Mouse (Mus musculus): ENCODE data around the gene 4930404N11Rik. TPM values are rescaled to one million over a fixed set of nuclear protein-coding genes. Genes with fewer than 3 reads are reported as not detected.

4930404N11Rik gene
- total RNA-seq (2021) = 1 to 10 TPM; 1.6 to 2.0 TPM
- long read RNA-seq, partial matches to known transcripts = 0 of 2 reads
- long read RNA-seq, other reads (novel, unspliced or antisense) = 2 of 2 reads

DNA sequence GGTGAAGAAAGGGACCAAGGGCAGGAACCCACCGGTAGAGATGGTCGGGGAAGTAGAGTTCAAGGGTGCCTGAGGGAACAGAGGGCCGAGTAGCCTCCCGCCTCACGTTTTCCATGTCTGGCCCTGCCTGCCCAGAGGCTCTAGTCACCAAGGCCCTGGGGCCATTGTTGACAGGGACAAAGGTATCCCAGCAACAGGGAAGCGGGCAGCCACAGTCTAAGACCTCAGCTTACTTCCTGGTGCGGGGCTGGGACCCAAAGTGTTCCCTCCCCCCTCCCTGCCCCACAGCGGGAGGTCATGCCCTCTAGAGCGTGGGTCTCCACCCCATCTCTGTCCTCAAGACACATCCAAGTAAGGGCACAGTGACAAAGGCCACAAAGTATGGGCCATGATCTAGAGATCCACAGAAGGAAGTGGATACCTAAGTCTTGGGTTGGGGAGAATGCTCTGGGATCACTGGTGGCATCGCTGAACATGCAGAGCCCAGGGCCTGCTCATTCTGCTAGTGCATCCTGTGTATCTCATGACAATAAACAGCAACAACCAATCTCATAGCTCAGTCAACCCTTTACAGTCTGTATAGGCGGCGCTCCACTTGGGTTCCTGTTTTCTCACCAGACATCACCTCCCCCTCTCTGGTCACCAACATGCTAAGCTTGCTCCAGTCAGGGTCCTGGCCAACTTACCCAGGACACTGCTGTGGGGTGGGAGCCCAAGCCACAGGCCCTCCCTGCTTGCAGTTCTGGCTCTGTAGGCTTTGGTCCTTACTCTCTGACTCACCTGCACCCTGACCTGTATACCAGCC, at the start of gene 4930404N11Rik:
4930404N11Rik (minus strand) TSS at position 145 of the 805 bp plus-strand sequence.
- no peak for DNase-seq (ENCODE audit: low spot score in 2 of 2)

DNA sequence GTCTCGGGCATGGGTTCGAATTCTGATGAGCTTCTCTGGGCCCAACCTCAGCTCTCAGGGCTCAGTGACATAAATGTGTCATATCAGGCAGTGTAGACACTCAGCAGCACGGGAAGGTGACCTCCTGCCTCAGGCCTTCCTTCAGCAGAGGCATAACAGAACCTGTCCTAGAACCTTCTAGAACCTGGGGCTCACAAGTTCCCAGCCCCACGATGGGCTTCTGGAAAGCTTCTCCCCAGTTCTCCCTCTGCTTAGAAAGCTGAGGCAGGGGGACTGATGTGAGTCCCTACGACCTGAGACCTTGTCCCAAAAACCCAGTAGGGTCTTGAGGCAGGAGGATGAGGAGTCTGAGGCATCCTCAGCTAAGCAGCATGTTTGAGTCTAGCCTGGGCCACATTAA, 49.5 kb upstream of the 4930404N11Rik start:
- DNase-seq (ENCODE audit: low spot score in 2 of 2) = no peak

DNA sequence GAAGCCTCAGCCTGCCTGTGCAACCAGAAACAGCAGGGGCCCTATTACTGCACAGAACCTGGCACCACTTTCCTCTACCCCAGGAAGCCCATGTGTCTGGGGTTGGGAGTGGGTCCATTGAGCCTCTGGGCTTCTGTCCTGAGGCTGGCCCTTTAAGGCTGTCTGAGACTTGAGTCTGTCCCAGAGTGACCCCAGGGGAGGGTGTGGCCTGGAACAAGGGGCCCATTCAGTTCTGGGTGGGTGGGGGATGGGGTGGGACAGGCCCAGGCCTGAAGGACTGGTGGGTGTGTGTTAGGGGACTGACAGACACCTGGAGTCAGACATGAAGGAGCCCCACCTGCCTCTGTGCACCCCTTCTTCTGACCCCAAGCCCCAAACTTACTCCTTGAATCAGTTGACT, 49.1 kb upstream of the 4930404N11Rik start:
- DNase-seq (ENCODE audit: low spot score in 2 of 2) = no peak

DNA sequence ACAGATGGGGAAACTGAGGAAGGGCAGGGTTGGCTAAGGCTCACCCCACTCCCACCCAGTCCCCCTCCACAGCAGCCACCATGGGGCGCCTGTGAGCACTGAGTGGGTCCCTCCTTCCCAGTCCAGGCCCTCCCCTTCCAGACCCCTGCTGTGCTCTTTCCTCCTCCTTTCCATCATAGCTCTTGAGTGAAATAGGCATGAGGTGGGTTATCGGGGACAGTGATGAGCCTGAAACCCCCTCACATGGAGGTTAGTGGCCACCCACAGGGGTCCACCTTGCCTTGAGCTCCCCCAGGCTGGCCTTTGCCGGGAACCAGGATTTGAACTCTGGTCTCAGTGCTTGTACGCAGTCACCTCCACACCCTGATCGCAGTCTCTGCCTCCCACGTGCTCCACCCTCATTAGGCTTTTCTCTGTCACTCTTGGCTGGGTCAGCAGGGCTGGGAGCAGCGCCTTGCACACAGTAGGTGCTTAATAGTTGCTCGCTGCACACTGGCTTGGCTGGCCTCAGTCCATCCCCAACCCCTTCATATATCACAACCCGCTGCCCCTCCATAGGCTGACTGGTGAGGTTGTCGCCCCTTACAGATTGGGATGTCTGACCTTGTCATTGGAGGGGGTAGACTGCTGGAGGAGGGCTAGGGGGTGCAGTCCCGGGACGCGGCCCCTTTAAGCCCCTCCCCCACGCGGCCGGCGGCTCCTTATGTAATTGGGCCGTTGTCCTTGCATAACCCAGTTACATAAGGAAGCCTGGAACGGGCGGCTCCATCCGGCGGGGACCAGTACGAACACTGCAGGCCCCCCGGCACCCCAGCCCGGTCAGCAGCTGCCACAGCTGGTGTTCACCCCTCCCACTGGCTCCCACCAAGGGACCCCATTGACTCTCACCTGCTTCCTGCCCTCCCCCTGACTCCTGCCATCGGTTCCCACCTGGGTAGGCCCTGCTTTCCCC, 48.0 kb upstream of the 4930404N11Rik start:
- peak; percentile 73 to 86 for DNase-seq (ENCODE audit: low spot score in 2 of 2)

DNA sequence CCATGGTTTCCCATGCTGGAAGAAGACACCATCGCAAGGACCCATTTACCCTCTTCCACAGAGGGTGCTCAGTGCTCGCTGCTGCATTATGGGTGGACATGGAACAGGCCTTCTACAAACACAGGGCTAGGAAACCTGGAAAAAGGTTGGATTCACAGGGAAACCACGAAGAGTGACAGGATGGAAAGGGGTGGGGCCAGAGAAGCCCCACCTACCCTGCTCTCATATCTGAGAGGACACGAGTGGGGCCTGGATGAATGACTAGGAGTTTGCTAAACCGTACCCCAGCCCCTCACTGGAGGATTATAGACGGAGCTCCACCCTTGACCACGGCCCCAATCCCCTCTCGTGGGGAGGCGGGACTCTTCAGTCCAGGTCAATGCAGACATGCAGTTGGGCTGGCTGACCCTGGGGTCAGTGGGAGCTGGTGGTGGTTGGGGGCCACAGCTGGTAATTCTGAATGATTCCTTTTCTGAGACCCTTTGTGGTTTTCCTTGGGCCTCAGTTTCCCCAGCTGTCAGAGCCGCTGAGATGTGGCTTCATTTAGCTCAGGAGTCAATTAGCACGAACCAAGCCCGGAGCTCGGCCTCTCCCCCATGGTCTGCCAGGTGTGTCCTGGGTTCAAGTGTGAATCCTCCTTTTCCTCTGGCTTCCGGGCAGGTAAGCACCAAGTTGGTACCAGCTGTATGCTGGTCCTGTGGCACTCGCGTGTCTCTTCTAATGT, 47.1 kb upstream of the 4930404N11Rik start:
- no peak for DNase-seq (ENCODE audit: low spot score in 2 of 2)

DNA sequence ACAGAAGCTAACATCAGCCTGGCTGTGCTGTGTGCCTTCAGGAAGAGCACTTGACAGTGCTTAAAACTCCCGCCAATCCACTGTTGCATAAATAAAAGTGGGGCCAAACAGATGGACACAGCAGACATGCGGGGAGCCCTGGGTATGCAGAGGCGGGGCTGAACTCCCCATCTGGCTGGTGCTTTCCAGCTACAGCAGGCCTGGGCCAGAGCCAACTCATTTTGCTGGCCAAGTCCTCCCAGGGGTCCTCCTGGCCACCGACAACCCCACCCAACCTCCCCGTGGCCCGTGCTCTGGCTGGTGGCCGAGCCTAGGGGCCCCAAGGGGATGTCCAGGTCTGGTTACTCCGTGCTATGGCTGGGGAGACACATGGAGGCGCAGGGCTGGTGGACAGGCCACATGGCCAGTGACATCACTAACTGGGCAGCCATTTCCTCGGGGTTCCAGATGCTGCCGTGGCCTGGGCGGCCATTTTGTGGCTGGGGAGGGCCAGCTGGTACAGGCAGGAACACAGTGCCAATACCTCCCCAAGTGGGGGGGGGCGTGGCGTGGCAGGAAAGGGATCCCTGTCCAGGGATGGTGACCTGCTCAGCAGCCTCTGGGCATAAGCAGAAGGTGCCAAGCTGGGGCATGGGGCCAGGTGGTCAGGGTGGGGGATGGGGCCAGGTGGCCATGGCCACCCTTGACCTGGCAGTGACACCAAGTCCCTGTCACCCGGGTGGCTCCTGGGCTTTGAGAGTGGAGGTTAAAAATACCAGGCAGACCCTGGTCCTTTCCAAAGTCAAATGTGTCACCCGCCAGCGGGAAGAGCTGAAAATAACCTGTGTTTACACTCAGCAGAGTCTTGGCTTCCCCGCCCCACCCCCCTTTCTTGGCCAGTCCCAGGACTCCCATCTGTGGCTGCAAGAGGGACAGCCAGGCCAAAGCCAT, 46.1 kb upstream of the 4930404N11Rik start:
- DNase-seq (ENCODE audit: low spot score in 2 of 2) = peak in 1 of 2 experiments; percentile 71

DNA sequence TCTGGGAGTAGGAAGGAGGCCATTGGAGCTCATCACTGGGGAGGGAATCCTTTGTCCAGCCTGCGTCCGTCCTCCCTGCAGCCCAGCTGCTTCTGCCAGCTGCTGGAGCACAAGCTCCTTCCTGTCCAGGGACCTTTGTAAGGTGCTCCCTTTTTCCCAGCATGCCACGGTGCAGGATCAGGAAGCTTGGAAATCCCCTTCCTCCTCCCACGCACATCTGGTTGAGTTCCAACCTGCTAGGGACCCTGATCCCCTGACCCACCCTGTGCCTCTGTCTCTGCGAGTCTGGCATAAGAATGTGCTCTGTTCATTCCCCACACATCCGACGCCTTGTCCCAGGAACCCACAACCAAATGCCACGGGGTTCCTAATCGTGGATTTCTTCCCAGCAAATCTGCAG, 45.4 kb upstream of the 4930404N11Rik start:
- DNase-seq (ENCODE audit: low spot score in 2 of 2) = no peak

DNA sequence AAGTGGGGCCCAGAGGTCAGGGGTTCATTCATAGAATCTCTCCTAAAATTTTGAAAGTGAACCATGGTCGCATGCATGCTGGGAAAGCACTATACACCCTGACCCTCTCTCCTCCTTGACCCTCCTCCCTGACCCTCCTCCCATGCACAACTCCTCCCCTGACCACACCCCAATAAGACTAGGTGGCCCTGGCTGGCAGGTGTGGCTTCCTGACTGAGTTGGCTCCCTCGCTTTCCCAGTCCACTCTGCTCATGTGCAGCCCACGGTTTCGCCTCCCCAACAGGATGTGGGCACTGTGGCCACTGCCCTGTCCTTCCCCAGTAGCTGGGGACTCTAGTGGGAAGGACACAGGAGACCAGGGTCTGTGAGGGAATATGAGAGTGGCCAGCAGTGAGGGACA, 44.7 kb upstream of the 4930404N11Rik start:
- no peak for DNase-seq (ENCODE audit: low spot score in 2 of 2)

DNA sequence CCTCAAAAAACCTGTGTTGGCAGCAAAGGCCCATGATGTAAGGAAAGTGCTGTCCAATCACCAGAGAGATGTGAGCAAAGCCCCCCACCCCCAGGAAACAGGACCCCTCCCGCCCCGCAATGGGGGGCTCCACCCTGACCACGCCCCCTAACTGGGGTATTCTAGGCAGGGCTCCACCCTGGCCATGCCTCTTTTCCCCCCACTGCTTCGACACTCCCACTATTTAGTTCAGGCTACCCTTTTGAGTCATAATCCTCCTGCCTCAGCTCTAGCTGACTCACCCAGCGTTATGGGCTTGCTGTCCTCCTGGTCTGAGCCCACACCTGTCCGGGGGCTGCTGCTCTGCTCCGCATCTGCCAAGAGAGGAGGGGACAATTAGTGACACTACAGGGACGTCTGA, 43.7 kb upstream of the 4930404N11Rik start:
- DNase-seq (ENCODE audit: low spot score in 2 of 2) = no peak

DNA sequence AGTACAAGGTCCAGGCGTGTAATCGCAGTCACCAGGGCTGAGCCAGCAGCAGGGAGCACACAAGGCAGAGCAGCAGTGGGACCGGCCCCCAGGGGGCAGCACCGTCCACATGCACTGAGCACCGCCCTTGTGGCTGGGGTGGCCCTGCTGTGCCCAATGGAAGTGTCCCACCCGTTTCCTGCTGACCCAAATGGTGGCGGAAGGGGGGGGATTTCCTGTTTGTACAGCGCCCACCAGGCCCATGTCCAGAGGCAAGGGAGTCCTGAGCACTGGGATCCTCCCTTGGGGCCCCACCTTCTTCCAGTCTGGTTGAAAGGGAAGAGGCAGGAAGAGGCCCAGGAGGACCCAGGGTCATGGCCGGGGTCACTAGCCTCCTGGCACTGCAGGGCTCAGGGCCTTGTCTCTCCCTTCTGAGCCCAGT, 43.3 kb upstream of the 4930404N11Rik start:
- peak in 1 of 2 experiments; percentile 73 for DNase-seq (ENCODE audit: low spot score in 2 of 2)

DNA sequence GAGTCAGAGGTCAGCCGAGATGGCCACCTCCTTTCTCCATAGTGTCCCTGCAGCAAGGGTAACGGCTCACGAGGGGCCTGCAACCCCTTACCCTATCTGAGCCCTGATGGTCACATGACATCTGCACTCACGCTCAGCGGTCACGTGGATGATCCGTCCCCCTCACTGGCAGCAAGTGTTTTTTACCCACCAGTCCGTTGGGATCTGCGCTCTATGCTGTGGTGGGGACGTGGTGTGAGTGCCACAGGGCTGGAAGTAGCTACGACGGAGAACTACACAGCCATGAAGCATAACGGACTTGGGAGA, 42.8 kb upstream of the 4930404N11Rik start:
- no peak for DNase-seq (ENCODE audit: low spot score in 2 of 2)

DNA sequence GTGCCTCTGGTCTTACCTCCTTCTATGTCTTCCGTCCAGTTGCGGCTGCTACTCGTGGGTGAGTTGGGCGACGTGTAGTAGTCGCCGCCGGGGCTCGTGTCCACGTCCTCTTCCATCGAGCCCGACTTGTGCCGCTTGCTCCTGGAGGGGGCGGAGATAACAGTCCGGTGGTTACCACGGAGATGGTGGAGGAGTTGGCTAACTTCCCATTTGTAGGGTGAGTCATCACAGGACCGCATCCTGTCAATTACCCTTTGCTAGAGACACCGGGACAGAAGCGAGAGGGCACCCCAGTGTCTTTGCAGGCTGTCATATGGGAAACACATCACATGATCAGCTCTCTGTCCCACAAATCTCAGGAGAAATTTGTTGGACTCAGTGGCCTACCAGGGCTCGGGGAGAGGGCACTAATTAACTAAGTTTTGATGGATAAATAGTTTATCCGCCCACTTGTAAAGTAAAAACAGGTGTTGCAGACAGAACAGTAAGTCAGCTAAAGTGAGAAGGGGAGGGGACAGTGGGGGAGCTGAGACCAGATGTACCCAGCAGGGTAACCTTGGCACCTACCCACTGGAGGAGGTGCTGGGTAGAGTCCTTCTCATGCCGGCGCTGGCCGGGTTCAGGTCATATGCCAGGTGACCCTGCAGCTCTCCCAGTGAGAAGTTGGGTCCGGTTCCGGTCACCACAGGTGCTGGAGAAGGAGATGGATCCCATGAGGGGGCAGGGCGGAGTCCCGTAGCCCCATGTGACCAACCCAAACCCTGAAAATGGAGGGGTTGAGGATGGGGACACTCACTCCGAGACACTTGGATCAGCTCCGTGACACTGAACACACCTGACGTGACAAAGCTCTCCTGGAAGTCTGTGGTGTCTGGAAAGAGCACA, 42.2 kb upstream of the 4930404N11Rik start:
- DNase-seq (ENCODE audit: low spot score in 2 of 2) = peak in 1 of 2 experiments; percentile 80

DNA sequence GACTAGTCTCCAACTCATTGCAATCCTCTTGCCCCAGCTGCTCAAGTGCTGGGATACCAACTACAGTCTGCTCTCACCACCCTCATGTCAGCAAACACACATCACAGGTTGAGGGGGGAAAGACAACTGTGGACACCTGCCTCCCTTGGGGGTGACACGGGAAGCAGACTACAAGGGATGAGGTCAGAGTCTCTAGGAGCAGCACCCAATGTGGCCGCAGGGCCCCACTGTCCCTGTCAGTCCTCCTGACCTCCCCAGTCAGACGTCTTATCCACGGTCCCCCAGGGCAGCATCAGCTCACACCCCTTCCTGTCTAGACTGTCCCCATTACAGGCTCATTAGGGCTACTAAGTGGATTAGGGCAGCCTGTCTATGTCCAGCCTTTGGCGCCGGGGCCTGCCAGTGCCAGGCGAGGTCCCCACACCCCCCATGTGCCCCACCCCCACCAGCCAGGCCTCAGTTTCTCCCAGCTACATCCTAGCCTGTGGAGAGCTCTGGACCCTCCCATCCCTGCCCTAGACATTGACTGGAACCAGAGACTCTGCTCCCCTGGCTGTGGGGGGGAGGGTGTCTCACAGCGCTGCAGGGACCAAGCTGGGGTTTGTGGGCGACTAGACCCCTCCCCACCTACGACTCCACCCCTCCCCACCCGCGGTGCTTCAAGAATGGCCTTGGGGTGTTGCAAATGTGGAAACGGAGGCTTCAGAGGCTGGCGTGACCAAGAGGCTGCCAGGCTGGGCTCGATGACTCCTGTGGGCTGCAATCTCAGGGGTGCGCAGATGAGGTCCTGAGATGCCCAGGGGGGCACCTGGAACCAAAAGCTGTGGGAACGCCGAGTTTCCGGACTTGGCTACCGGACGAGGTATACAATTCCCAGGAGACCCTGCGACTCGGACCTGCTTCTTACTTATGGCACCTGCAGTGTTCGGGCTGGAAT, 41.2 kb upstream of the 4930404N11Rik start:
- no peak for DNase-seq (ENCODE audit: low spot score in 2 of 2)

DNA sequence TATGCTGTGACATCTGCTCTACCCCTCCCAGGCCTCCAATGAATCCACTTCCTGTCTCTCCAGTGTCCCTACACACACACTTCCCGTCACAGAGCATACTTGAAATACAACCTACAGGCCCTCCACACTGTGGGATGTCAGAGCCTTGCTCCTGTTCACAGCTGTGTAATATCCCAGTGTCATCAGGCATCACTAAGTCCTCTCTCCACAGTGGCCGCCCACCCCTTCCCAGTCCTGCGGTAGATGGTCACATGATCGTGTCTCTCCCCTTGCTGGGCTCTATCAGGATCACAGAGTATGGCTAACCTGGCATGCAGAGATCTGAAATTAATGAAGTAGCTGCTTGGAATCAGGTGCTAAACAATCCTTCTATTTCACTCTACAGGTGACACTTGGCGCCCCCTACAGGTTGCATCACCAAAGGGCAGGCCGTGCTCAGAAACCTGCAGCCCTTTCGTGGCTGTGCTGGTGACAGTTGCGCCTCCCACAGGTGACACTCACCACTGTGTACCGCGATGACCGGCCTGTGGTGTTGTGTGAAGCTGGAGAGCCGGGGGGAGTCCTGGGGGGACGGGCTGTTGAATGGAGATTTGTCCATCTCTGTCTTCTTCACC, 40.1 kb upstream of the 4930404N11Rik start:
- peak in 1 of 2 experiments; percentile 69 for DNase-seq (ENCODE audit: low spot score in 2 of 2)

DNA sequence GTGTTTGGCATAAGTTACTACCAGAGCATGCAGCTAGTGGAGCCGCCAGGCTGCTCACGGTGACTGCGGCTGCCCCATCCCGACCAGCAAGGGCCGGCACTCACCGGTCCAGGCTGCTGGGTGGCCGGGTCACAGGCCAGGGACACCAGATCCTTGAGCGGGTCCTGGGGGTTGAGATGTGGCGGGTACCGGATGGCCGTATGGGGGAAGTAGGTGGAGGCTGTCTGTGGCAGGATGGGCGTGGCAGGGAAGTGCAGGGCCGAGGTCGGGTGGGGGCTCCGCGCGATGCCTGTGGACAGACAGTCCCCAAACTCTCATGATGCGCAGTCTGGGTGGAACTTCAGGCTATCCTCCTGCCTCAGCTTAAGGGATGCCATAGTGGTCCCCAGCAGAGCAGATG, 39.1 kb upstream of the 4930404N11Rik start:
- DNase-seq (ENCODE audit: low spot score in 2 of 2) = no peak

DNA sequence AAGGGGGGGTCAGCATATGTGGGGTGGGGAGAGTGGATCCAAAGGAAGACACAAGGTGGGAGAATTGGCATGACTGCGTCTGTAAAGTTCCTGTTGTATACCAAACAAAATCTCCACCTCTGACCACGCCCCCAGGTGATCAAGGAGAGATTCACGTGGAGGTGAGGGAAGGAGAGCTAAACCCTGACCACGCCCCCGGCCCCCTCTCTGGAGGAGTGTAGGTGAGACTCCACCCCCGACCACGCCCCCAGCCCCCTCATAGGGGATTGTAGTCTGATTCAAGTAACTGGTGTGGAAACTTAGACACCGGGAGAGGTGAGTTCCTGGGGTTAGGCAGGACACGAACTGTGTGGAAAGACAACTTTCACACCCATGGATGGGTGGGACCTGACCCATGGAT, 38.5 kb upstream of the 4930404N11Rik start:
- no peak for DNase-seq (ENCODE audit: low spot score in 2 of 2)

DNA sequence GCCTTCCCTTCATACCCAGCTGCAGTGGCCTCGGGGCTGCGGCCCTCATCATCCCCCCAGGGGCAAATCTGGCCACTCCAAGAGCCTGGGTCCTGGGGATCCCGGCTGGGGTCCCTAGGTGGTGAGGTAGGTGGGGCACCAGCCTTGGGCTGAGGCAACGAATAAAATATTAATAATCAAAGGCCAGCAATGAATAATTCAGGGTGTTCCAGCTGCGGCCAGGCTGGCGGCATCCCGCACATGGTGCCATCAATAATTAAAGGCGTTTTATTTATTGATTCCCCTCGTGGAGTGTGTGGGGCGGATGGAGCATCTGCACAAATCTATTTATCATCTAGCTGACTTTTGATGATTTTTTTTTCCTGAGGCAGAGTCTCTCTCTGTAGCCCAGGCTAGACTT, 37.9 kb upstream of the 4930404N11Rik start:
- no peak for DNase-seq (ENCODE audit: low spot score in 2 of 2)

Data from layer of hippocampus, adult 18-20 months (tissue).